Mouse (Mus musculus) MEL (cell line): ENCODE measurements around the gene Apol8. TPM values are rescaled to one million over a fixed set of nuclear protein-coding genes. Genes with fewer than 3 reads are reported as not detected.

ENCODE experiments used
- DNase-seq: peaks from one replicate; pipeline ENCODE4 v3.0.0; 2011; ENCODE audit warnings: low read depth, low spot score
- H3K27ac ChIP-seq: 2 replicates; pipeline ENCODE4 v1.5.1; 2012; ENCODE audit warnings: low read depth, mild to moderate bottlenecking, control low read depth, low read length, moderate library complexity; ENCODE audit not compliant: control insufficient read depth
- H3K27me3 ChIP-seq, 2 experiments: fragments of 150-350 bp in 1 of 2; sonication (generic) in 1 of 2; 2 replicates each; pipeline ENCODE4 v1.6.1; 2012; ENCODE audit warnings: low read length in 2 of 2, mild to moderate bottlenecking in 2 of 2, improper control_type of control experiment in 1 of 2, moderate library complexity in 1 of 2; ENCODE audit not compliant: insufficient read depth in 2 of 2, control insufficient read depth in 1 of 2
- H3K36me3 ChIP-seq, 2 experiments: 2 replicates each; pipeline ENCODE4 v1.6.1; 2012 to 2014; ENCODE audit warnings: low read length in 2 of 2, improper control_type of control experiment in 1 of 2, inconsistent platforms in 1 of 2, mild to moderate bottlenecking in 1 of 2; ENCODE audit not compliant: insufficient read depth in 2 of 2, control insufficient read depth in 1 of 2
- H3K4me1 ChIP-seq, 2 experiments: fragments of 150-350 bp in 1 of 2; sonication (generic) in 1 of 2; 2 replicates each; pipeline ENCODE4 v1.6.1; 2012; ENCODE audit warnings: low read length in 2 of 2, improper control_type of control experiment in 1 of 2, mild to moderate bottlenecking in 1 of 2; ENCODE audit not compliant: insufficient read depth in 2 of 2, control insufficient read depth in 1 of 2
- H3K4me3 ChIP-seq, 2 experiments: fragments of 150-350 bp in 1 of 2; sonication (generic) in 1 of 2; 2 replicates each; pipeline ENCODE4 v1.5.1; 2012; ENCODE audit warnings: low read depth in 2 of 2, low read length in 2 of 2, mild to moderate bottlenecking in 2 of 2, moderate library complexity in 2 of 2, control low read depth in 1 of 2, improper control_type of control experiment in 1 of 2; ENCODE audit not compliant: control insufficient read depth in 1 of 2, insufficient read depth in 1 of 2
- H3K79me2 ChIP-seq: 2 replicates; pipeline ENCODE4 v1.6.1; 2012; ENCODE audit warnings: mild to moderate bottlenecking, low read length, moderate library complexity; ENCODE audit not compliant: control insufficient read depth, poor library complexity, insufficient read depth
- H3K9ac ChIP-seq: 2 replicates; pipeline ENCODE4 v1.6.1; 2012; ENCODE audit warnings: low read depth, mild to moderate bottlenecking, control low read depth, low read length, moderate library complexity; ENCODE audit not compliant: control insufficient read depth, poor library complexity, severe bottlenecking
- H3K9me3 ChIP-seq: fragments of 150-350 bp; sonication (generic); replicated peaks from 2 replicates; pipeline ENCODE4 v1.6.1; 2012; ENCODE audit warnings: mild to moderate bottlenecking, low read length, improper control_type of control experiment, moderate library complexity; ENCODE audit not compliant: insufficient read depth
- CHD2 ChIP-seq: IDR thresholded peaks from 2 replicates; pipeline ENCODE4 v1.6.1; 2011; ENCODE audit warnings: low read length, improper control_type of control experiment
- CTCF ChIP-seq, 3 experiments: IDR thresholded peaks in 2 of 3; conservative IDR thresholded peaks in 1 of 3; 2 replicates each; pipeline ENCODE4 v1.5.1; 2011 to 2012; ENCODE audit warnings: low read length in 3 of 3, low read depth in 2 of 3, mild to moderate bottlenecking in 2 of 3, improper control_type of control experiment in 1 of 3, inconsistent platforms in 1 of 3, mixed read lengths in 1 of 3, moderate library complexity in 1 of 3; ENCODE audit not compliant: control insufficient read depth in 1 of 3, insufficient read depth in 1 of 3, poor library complexity in 1 of 3, severe bottlenecking in 1 of 3
- E2F4 ChIP-seq: IDR thresholded peaks from 2 replicates; pipeline ENCODE4 v1.6.1; 2011; ENCODE audit warnings: low read depth, low read length, improper control_type of control experiment, borderline replicate concordance
- ELF1 ChIP-seq: IDR thresholded peaks from 2 replicates; pipeline ENCODE4 v1.6.1; 2014; ENCODE audit warnings: low read depth, mild to moderate bottlenecking, inconsistent platforms, low read length, improper control_type of control experiment, moderate library complexity
- EP300 ChIP-seq, 2 experiments: IDR thresholded peaks; 2 replicates each; pipeline ENCODE4 v1.6.1; 2011; ENCODE audit warnings: improper control_type of control experiment in 2 of 2, low read length in 2 of 2, low read depth in 1 of 2, mild to moderate bottlenecking in 1 of 2
- ETS1 ChIP-seq: IDR thresholded peaks from 2 replicates; pipeline ENCODE4 v1.6.1; 2012; ENCODE audit warnings: low read depth, mild to moderate bottlenecking, inconsistent platforms, low read length, improper control_type of control experiment, moderate library complexity
- GATA1 ChIP-seq: IDR thresholded peaks from 2 replicates; pipeline ENCODE4 v1.6.1; 2011; ENCODE audit warnings: low read depth, low read length, improper control_type of control experiment
- HCFC1 ChIP-seq: IDR thresholded peaks from 2 replicates; pipeline ENCODE4 v1.6.1; 2012; ENCODE audit warnings: low read depth, mild to moderate bottlenecking, inconsistent platforms, low read length, improper control_type of control experiment, moderate library complexity
- JUND ChIP-seq: IDR thresholded peaks from 2 replicates; pipeline ENCODE4 v1.6.1; 2011; ENCODE audit warnings: low read depth, mild to moderate bottlenecking, improper control_type of control experiment, low read length
- MAFK ChIP-seq: IDR thresholded peaks from 2 replicates; pipeline ENCODE4 v1.6.1; 2011; ENCODE audit warnings: low read depth, mild to moderate bottlenecking, low read length, improper control_type of control experiment, borderline replicate concordance
- MAX ChIP-seq: IDR thresholded peaks from 2 replicates; pipeline ENCODE4 v1.6.1; 2011; ENCODE audit warnings: low read length, improper control_type of control experiment
- MXI1 ChIP-seq: IDR thresholded peaks from 2 replicates; pipeline ENCODE4 v1.6.1; 2011; ENCODE audit warnings: mild to moderate bottlenecking, low read depth, low read length, improper control_type of control experiment
- MYC ChIP-seq: IDR thresholded peaks from 2 replicates; pipeline ENCODE4 v1.6.1; 2011; ENCODE audit warnings: low read depth, mild to moderate bottlenecking, low read length, improper control_type of control experiment, moderate library complexity
- NELFE ChIP-seq: IDR thresholded peaks from 2 replicates; pipeline ENCODE4 v1.6.1; 2011; ENCODE audit warnings: low read depth, low read length, improper control_type of control experiment
- NRF1 ChIP-seq: IDR thresholded peaks from 2 replicates; pipeline ENCODE4 v1.6.1; 2014; ENCODE audit warnings: low read depth, mild to moderate bottlenecking, inconsistent platforms, low read length, improper control_type of control experiment, moderate library complexity; ENCODE audit not compliant: poor library complexity, insufficient read depth, severe bottlenecking
- POLR2AphosphoS2 ChIP-seq: IDR thresholded peaks from 2 replicates; pipeline ENCODE4 v1.6.1; 2011; ENCODE audit warnings: low read length, improper control_type of control experiment
- RCOR1 ChIP-seq: IDR thresholded peaks from 2 replicates; pipeline ENCODE4 v1.6.1; 2012; ENCODE audit warnings: low read depth, mild to moderate bottlenecking, inconsistent platforms, low read length, improper control_type of control experiment
- TCF12 ChIP-seq: IDR thresholded peaks from 2 replicates; pipeline ENCODE4 v1.6.1; 2014; ENCODE audit warnings: low read depth, mild to moderate bottlenecking, inconsistent platforms, low read length, improper control_type of control experiment, moderate library complexity
- UBTF ChIP-seq: IDR thresholded peaks from 2 replicates; pipeline ENCODE4 v1.6.1; 2012; ENCODE audit warnings: low read depth, mild to moderate bottlenecking, inconsistent platforms, low read length, improper control_type of control experiment, moderate library complexity, borderline replicate concordance; ENCODE audit not compliant: insufficient read depth
- USF1 ChIP-seq: IDR thresholded peaks from 2 replicates; pipeline ENCODE4 v1.6.1; 2014; ENCODE audit warnings: low read depth, mild to moderate bottlenecking, inconsistent platforms, low read length, improper control_type of control experiment, moderate library complexity
- USF2 ChIP-seq, 2 experiments: IDR thresholded peaks; 2 replicates each; pipeline ENCODE4 v1.6.1; 2011 to 2012; ENCODE audit warnings: improper control_type of control experiment in 2 of 2, low read length in 2 of 2, borderline replicate concordance in 1 of 2, inconsistent platforms in 1 of 2, low read depth in 1 of 2, mild to moderate bottlenecking in 1 of 2; ENCODE audit not compliant: insufficient read depth in 1 of 2
- ZKSCAN1 ChIP-seq: IDR thresholded peaks from 2 replicates; pipeline ENCODE4 v1.6.1; 2012; ENCODE audit warnings: low read depth, mild to moderate bottlenecking, inconsistent platforms, low read length, improper control_type of control experiment, moderate library complexity
- ZMIZ1 ChIP-seq: IDR thresholded peaks from 2 replicates; pipeline ENCODE4 v1.6.1; 2012; ENCODE audit warnings: low read depth, mild to moderate bottlenecking, inconsistent platforms, low read length, improper control_type of control experiment, moderate library complexity
- ZNF384 ChIP-seq: IDR thresholded peaks from 2 replicates; pipeline ENCODE4 v1.6.1; 2012; ENCODE audit warnings: low read depth, mild to moderate bottlenecking, inconsistent platforms, low read length, improper control_type of control experiment
- polyA plus RNA-seq, 2 experiments: library from polyadenylated mRNA; stranded (reverse) in 1 of 2; unstranded in 1 of 2; fragments of >175 nt in 1 of 2; fragments of >200 nt in 1 of 2; gene quantifications; 2 replicates each; pipeline versions ENCODE4 v1.2.1 to v1.2.4; 2012; ENCODE audit warnings: low replicate concordance in 2 of 2, low read depth in 1 of 2; ENCODE audit not compliant: insufficient read length in 2 of 2, insufficient read depth in 1 of 2, missing spikeins in 1 of 2
- total RNA-seq: library from RNA; depleted of rRNA; stranded (reverse); fragments of 300-350 nt; gene quantifications from 2 replicates; pipeline ENCODE4 v1.2.3, GENCODE M21; 2012

Gene Apol8
- total and polyA plus RNA-seq, 3 experiments = 0.74 to 1.4 TPM; not detected in 1

DNA sequence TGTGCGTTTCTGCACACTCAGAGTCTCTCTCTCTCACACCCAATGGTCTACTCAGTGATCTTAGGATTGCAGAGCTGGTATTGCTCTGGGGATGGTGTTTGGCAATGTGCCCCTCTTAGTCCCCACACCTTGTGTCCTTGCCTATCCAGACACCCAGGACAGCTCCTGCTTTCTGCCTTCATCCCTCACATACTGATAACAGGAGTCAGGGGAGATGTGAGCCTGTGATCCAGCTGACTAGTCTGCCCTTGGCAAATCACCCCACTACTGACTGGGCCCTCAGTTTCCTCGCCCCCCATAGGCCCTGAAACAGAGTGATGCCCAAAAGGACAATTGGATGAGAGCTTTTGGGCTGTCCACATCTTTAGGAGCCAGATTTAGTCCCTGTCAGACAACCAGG is 722 bp downstream of the Apol8 start:
- Histone ChIP-seq H3K4me3 (no peak overlapping the region), H3K4me1 (peaks cover 0 to 6% of the 10 kb centered on the region in 2 experiments; a peak in 1 of 4 replicates), H3K27me3 (no peaks in the 10 kb centered on the region), H3K36me3 (no peaks in the 10 kb centered on the region; a peak in 1 of 4 replicates), H3K9me3 (no peaks in the 10 kb centered on the region), H3K79me2 (no peaks in the 10 kb centered on the region), H3K27ac (no peak overlapping the region), H3K9ac (no peak overlapping the region)
- TF ChIP-seq ZNF384 (no peak), CHD2 (no peak), POLR2AphosphoS2 (no peak), JUND (no peak), E2F4 (no peak), HCFC1 (no peak), ELF1 (no peak), RCOR1 (no peak), NELFE (no peak), MAFK (no peak), MXI1 (no peak), ZMIZ1 (no peak), UBTF (no peak), NRF1 (no peak), MYC (no peak)
- no peak for DNase-seq

DNA sequence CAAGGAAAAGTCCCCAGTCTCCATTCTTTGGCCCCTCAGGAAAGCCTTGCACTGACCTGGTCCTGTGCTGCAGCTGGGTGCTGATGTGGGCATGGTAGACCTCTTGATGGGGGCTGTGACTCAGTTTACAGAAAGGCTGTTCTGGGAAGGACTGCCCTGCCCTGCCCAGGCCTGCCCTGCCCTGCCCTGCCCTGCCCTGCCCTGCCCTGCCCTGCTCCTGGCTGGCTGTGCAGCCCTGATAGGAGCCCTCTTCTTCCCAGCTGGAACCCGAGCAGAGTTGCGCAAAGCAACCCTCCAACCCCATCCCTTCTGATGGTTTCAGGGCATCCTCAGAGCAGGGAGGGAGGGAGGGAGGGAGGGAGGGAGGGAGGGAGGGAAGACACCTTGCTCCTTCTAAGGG is 1.7 kb downstream of the Apol8 start:
- H3K79me2 ChIP-seq = no peaks in the 10 kb centered on the region
- H3K27ac ChIP-seq = no peak overlapping the region
- H3K27me3 ChIP-seq = no peaks in the 10 kb centered on the region
- peaks cover 0 to 6% of the 10 kb centered on the region in 2 experiments; a peak in 1 of 4 replicates for H3K4me1 ChIP-seq
- TF ChIP-seq EP300 (IDR thresholded peaks at IDR 0.05; ENCODE audit: low read depth in 1 of 2, low read length in 2 of 2) (no peak), CHD2 (no peak), USF2 (IDR thresholded peaks at IDR 0.05; ENCODE audit: borderline replicate concordance in 1 of 2, insufficient read depth in 1 of 2, low read depth in 1 of 2, low read length in 2 of 2) (no peak), USF1 (no peak), GATA1 (no peak), E2F4 (no peak), UBTF (no peak), MAX (no peak), TCF12 (no peak), ETS1 (no peak), RCOR1 (no peak), ZKSCAN1 (no peak), ZNF384 (no peak), NELFE (no peak), JUND (no peak), CTCF (IDR thresholded peaks at IDR 0.05 in 2 of 3, conservative IDR thresholded peaks at IDR 0.05 in 1 of 3; ENCODE audit: control insufficient read depth in 1 of 3, insufficient read depth in 1 of 3, low read depth in 2 of 3, low read length in 3 of 3, poor library complexity in 1 of 3, severe bottlenecking in 1 of 3) (no peak)
- TF ChIP-seq, all 39 proteins: peak for 0
- H3K9me3 ChIP-seq = no peaks in the 10 kb centered on the region
- H3K36me3 ChIP-seq = no peaks in the 10 kb centered on the region
- no peak for DNase-seq
- H3K9ac ChIP-seq = no peak overlapping the region
- no peak overlapping the region for H3K4me3 ChIP-seq
